Mouse (Mus musculus) heart, embryonic 16.5 days (tissue): Measurements from ENCODE around the gene Cenpi. TPM values are rescaled to one million over a fixed set of nuclear protein-coding genes. Genes with fewer than 3 reads are reported as not detected.

ENCODE experiments used
- ATAC-seq: fragments of 200-750 bp; cut with Nextera tagmentation; replicated peaks from 2 replicates; pipeline ENCODE4 v1.8.0; 2017; ENCODE audit warnings: moderate number of reproducible peaks; ENCODE audit not compliant: insufficient read depth, low FRiP score; ENCODE audit errors: extremely low read depth
- H3K27ac ChIP-seq: fragments of 300-500 bp; sonication (generic); 2 replicates; pipeline ENCODE4 v1.5.1; 2014; ENCODE audit warnings: mild to moderate bottlenecking, low read length, control low read depth, moderate library complexity
- H3K27me3 ChIP-seq: fragments of 300-500 bp; sonication (generic); 2 replicates; pipeline ENCODE4 v1.6.1; 2014; ENCODE audit warnings: low read length, mixed read lengths; ENCODE audit not compliant: control insufficient read depth, insufficient read depth
- H3K36me3 ChIP-seq: fragments of 300-500 bp; sonication (generic); 2 replicates; pipeline ENCODE4 v1.6.1; 2014; ENCODE audit not compliant: control insufficient read depth, insufficient read depth
- H3K4me1 ChIP-seq: fragments of 300-500 bp; sonication (generic); 2 replicates; pipeline ENCODE4 v1.6.1; 2014; ENCODE audit warnings: low read length, mixed read lengths; ENCODE audit not compliant: control insufficient read depth, insufficient read depth
- H3K4me2 ChIP-seq: fragments of 300-500 bp; sonication (generic); 2 replicates; pipeline ENCODE4 v1.6.1; 2014; ENCODE audit warnings: low read depth, mild to moderate bottlenecking, control low read depth, low read length
- H3K4me3 ChIP-seq: fragments of 300-500 bp; sonication (generic); 2 replicates; pipeline ENCODE4 v1.5.1; 2014; ENCODE audit warnings: mild to moderate bottlenecking, control low read depth, low read length
- H3K9ac ChIP-seq: fragments of 300-500 bp; sonication (generic); 2 replicates; pipeline ENCODE4 v1.6.1; 2014; ENCODE audit warnings: low read length, control low read depth
- H3K9me3 ChIP-seq: fragments of 300-500 bp; sonication (generic); replicated peaks from 2 replicates; pipeline ENCODE4 v1.6.1; 2016; ENCODE audit warnings: low read length; ENCODE audit not compliant: control insufficient read depth
- WGBS: fragments of 180-500 bp; shearing (Covaris S2); extraction: QIAGEN DNeasy Blood & Tissue Kit; methylation state at CpG from one replicate; pipeline ENCODE4 v1.1.7; 2014; 5-methylcytosine and 5-hydroxymethylcytosine counted together
- polyA plus RNA-seq: library from polyadenylated mRNA; unstranded; fragments of >200 nt; fragmentation: Nextera tagmentation; extraction: Ambion mirVana; gene quantifications from 2 replicates; pipeline ENCODE4 v1.2.1, GENCODE M21; 2015

Gene Cenpi
- 26.5 and 32.1 TPM in 2 replicates for polyA plus RNA-seq

GRCm38 (mm10) chrX:134307534-134308274, at the start of gene Cenpi:
TSS of gene Cenpi (plus strand) at chrX:134308084.
- Histone ChIP-seq H3K4me2 (peak within 1 kb of the TSS; percentile 62), H3K4me3 (peak within 1 kb of the TSS; percentile 60), H3K27ac (peak within 1 kb of the TSS; percentile 65; the same call in 1 of the 2 replicates), H3K4me1 (peaks cover 3% of the 10 kb centered on the region; the same call in 1 of the 2 replicates), H3K27me3 (no peaks in the 10 kb centered on the region), H3K9me3 (no peaks in the 10 kb centered on the region), H3K9ac (peak within 1 kb of the TSS; percentile 73), H3K36me3 (no peaks in the 10 kb centered on the region; the same call in 1 of the 2 replicates)
- WGBS, result 18% methylated on average over 36 of the region's 36 CpGs
- peak; percentile 94 for ATAC-seq

DNA sequence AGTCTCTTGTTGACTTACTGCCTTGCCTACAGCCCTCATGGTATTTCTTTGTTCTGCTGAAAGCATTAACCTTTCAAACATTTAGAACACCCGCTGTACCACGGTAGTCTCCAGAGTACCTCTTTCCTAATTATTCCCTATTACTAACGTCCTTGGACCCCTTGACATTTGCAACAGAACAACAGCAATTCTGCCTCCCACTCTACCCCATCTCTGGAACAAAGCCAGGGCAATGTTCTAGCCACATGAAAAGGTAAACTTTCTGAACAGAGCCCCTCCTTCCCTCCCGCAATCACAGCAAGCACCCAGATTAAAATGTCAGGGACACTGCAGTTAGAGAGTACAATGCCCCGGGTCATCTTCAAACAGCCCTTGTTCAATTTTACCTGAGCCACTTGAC, 46.7 kb upstream of the Cenpi start:
- no peak overlapping the region for H3K4me2 ChIP-seq
- WGBS, result 66% methylated on average over 5 of the region's 5 CpGs

GRCm38 (mm10) chrX:134262129-134262528, 45.8 kb upstream of the Cenpi start:
- no peak overlapping the region for H3K4me3 ChIP-seq
- ATAC-seq, result no peak
- no peaks in the 10 kb centered on the region for H3K9me3 ChIP-seq
- H3K9ac ChIP-seq, result no peak overlapping the region
- H3K4me1 ChIP-seq, result no peaks in the 10 kb centered on the region
- peaks cover 24% of the 10 kb centered on the region for H3K36me3 ChIP-seq
- H3K27me3 ChIP-seq, result no peaks in the 10 kb centered on the region
- H3K27ac ChIP-seq, result no peak overlapping the region
- WGBS, result 79% methylated on average over 11 of the region's 11 CpGs
- H3K4me2 ChIP-seq, result no peak overlapping the region

More for the DNA sequence above, 46.7 kb upstream of the Cenpi start:
- Histone ChIP-seq H3K4me3 (no peak overlapping the region), H3K27me3 (no peaks in the 10 kb centered on the region), H3K9me3 (no peaks in the 10 kb centered on the region), H3K36me3 (peaks cover 22% of the 10 kb centered on the region), H3K9ac (no peak overlapping the region), H3K4me1 (no peaks in the 10 kb centered on the region), H3K27ac (no peak overlapping the region)
- ATAC-seq, result no peak

DNA sequence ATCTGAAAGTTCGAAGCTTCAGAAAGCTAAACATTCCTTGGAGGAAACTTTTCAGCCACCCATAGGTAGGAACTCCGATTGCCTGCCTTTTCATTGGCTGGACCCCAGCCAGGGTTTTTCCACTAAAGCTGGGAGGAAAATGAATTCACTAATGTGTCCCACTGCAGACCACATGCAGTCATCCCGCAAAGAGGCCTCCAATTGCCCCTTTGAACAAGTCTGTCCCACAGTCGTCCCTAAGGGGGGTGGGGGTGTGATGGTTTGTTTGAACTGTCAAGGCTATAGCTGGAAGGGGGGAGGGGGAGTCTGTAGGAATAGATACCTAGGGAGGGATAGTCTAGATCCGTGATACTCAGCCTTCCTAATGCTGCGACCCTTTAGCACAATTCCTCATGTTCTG, 32.2 kb upstream of the Cenpi start:
- Histone ChIP-seq H3K36me3 (no peaks in the 10 kb centered on the region), H3K4me3 (peak overlapping the region; percentile 52), H3K4me1 (peaks cover 2% of the 10 kb centered on the region; the same call in 1 of the 2 replicates), H3K9me3 (no peaks in the 10 kb centered on the region), H3K9ac (peak overlapping the region; percentile 70), H3K27me3 (no peaks in the 10 kb centered on the region), H3K4me2 (peak overlapping the region; percentile 63), H3K27ac (peak overlapping the region; percentile 93)
- ATAC-seq, result 0 out of 2 replicates have a peak, but pooled peaks have one; percentile 35
- 24% methylated on average over 6 of the region's 6 CpGs for WGBS

- Histone ChIP-seq H3K36me3 (no peaks in the 10 kb centered on the region), H3K9ac (peak within 1 kb of the TSS; percentile 70), H3K4me2 (peak within 1 kb of the TSS; percentile 63), H3K9me3 (no peaks in the 10 kb centered on the region), H3K27me3 (no peaks in the 10 kb centered on the region), H3K4me1 (peaks cover 2% of the 10 kb centered on the region; the same call in 1 of the 2 replicates), H3K4me3 (peak within 1 kb of the TSS; percentile 52), H3K27ac (peak within 1 kb of the TSS; percentile 93)
- WGBS, result 14% methylated on average over 22 of the region's 26 CpGs
- ATAC-seq, result peak; percentile 89
These were observed 31.4 kb upstream of the Cenpi start, which contains the start of gene Trmt2b for GRCm38 (mm10) chrX:134276275-134277160. TSS of gene Trmt2b (minus strand) at chrX:134276984.

- Histone ChIP-seq H3K36me3 (no peaks in the 10 kb centered on the region), H3K4me2 (no peak overlapping the region), H3K27me3 (no peaks in the 10 kb centered on the region), H3K4me1 (no peaks in the 10 kb centered on the region), H3K9ac (no peak overlapping the region), H3K27ac (no peak overlapping the region), H3K9me3 (no peaks in the 10 kb centered on the region), H3K4me3 (no peak overlapping the region)
- 81% methylated on average over 3 of the region's 3 CpGs for WGBS
- no peak for ATAC-seq
These were observed 27.4 kb upstream of the Cenpi start for GRCm38 (mm10) chrX:134280531-134280930.

GRCm38 (mm10) chrX:134285102-134285501, 22.8 kb upstream of the Cenpi start:
- Histone ChIP-seq H3K36me3 (no peaks in the 10 kb centered on the region), H3K9ac (no peak overlapping the region), H3K4me2 (no peak overlapping the region), H3K9me3 (no peaks in the 10 kb centered on the region), H3K27me3 (no peaks in the 10 kb centered on the region), H3K4me3 (no peak overlapping the region), H3K4me1 (no peaks in the 10 kb centered on the region), H3K27ac (no peak overlapping the region)
- 95% methylated on average over 2 of the region's 2 CpGs for WGBS
- ATAC-seq, result no peak

- no peaks in the 10 kb centered on the region for H3K36me3 ChIP-seq
- H3K4me3 ChIP-seq, result no peak overlapping the region
- no peak overlapping the region for H3K27ac ChIP-seq
- no peaks in the 10 kb centered on the region for H3K4me1 ChIP-seq
- H3K9ac ChIP-seq, result no peak overlapping the region
- H3K4me2 ChIP-seq, result no peak overlapping the region
- ATAC-seq, result no peak
- no peaks in the 10 kb centered on the region for H3K27me3 ChIP-seq
- H3K9me3 ChIP-seq, result no peaks in the 10 kb centered on the region
- WGBS, result 65% methylated on average over 4 of the region's 4 CpGs
These were observed 22.1 kb upstream of the Cenpi start for GRCm38 (mm10) chrX:134285791-134286190.
